Mouse (Mus musculus) cerebellum, adult 2 months (tissue): ENCODE measurements around the gene Ccng1.

Experiments
- CTCF ChIP-seq: fragments of 200-500 bp; IDR thresholded peaks from 2 replicates; pipeline ENCODE4 v1.5.1; 2011; ENCODE audit warnings: low read depth, mild to moderate bottlenecking, control low read depth, low read length, moderate library complexity, borderline replicate concordance; ENCODE audit not compliant: insufficient read depth
- POLR2A ChIP-seq: fragments of 200-500 bp; IDR thresholded peaks from 2 replicates; pipeline ENCODE4 v1.6.1; 2011; ENCODE audit warnings: low read length, control low read depth, borderline replicate concordance; ENCODE audit not compliant: insufficient read depth

- no peak for TF ChIP-seq CTCF
- TF ChIP-seq POLR2A, result no peak
Measured at GRCm38 (mm10) chr11:40784326-40784725, 29.2 kb upstream of the Ccng1 start.
